Mouse (Mus musculus): ENCODE measurements around the gene Zic5.

Gene Zic5

DNA sequence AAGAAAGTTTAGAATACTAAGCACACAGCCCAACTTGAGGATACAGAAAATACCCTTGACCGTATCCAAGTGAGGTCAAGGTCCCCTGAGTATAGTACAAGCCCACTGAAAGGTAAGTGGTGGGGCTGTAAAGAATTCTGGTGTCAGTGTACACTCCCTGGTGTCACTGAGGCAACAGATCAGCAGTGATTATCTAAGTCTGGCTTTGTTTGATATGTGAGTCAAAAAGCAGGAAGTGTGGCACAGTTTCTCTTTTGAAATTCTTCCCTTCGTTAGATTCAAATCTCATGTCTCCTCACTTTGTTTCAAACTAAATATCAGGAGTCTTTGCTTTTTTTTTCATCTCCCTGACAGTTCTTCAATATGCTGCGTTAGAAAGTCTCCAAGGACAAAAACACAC lies 32.9 kb downstream of the Zic5 start:
- DNase-seq (ENCODE audit: low read depth, low spot score) = no peak

DNA sequence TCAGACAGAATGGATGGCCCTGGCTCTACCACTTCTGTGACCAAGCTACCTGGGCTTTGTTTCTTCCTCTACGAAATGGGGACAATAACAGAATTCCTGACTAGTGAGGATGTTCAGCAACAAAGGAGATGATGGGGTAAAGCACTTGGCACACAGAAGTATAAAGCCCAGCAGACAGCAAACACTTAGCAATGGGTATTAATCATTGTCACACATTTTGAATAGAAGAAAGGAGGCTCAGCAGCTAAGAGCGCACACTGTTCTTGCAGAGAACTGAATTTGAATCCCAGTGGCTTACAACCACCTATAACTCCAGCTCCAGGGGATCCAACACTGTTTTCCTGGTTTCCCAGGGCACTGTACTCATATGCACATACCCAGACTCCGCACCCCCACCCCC lies 37.8 kb downstream of the Zic5 start:
- DNase-seq (ENCODE audit: low read depth, low spot score) = no peak

DNA sequence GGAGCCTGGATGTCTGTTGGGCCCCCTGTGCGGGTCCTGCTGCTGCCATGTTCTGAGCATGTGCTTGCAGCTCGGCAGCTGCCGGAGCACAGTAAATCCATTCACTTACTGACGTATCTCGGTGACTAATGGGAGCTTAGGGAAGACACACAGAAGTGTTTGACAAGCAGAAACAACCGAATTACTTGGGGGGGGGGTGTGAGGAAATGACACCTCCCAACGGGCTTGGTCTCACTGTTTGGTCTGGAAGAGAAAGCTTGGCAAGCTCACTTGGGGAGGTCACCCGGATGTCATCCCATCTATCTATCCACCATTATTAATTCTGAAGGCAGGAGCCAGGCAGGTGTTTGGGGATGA lies 38.3 kb downstream of the Zic5 start:
- no peak for DNase-seq (ENCODE audit: low read depth, low spot score)

DNA sequence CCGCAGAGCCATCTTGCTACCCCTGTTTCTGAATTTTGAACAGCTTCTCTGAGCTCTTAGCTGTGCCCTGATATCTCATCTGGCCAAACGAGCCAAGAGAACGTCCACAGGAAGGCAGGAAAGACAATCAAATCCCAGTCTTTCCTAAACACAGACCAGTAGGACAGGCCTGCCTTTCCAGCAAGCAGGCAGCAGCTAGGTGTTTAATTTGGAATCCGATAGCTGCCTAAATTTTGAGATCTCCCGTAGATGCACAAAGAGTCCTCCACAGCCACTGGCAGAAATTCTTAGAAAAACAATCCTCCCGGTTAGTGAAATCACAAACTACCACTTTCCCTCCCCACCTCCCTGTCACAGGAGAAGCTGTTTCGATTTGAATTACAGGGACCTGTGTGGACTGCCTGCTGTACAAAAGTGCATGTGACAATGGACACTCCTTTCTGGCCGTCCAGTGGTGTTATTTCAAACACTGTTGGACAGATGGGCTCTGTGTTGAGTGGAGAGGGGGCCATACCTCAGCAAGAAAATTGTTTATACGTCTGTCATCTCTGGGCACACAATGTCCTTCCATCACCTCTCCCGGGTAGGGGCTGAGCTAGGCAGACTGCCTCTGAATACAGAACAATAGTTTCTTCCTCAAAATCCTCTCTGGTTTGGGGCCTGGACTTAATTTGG lies 38.8 kb downstream of the Zic5 start:
- DNase-seq (ENCODE audit: low read depth, low spot score) = no peak

DNA sequence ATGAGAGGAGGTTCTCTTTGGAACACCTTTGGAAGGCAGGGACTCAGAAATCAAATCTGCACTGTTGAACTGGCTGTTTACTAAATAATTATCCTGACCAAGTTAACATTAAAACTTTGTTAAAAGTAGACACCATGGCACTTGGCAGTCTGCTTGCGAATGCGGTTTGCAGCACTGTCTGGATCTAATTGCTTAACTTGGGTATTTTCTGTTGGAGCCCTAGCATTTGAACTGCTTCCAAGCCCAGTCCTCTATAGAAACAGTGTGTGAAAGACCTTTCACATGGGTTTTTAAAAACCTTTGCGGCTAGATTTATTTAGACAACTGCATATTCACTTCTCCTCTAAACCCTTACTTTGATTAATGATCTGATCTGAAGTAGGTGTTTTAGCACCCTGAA lies 41.0 kb downstream of the Zic5 start:
- no peak for DNase-seq (ENCODE audit: low read depth, low spot score)

DNA sequence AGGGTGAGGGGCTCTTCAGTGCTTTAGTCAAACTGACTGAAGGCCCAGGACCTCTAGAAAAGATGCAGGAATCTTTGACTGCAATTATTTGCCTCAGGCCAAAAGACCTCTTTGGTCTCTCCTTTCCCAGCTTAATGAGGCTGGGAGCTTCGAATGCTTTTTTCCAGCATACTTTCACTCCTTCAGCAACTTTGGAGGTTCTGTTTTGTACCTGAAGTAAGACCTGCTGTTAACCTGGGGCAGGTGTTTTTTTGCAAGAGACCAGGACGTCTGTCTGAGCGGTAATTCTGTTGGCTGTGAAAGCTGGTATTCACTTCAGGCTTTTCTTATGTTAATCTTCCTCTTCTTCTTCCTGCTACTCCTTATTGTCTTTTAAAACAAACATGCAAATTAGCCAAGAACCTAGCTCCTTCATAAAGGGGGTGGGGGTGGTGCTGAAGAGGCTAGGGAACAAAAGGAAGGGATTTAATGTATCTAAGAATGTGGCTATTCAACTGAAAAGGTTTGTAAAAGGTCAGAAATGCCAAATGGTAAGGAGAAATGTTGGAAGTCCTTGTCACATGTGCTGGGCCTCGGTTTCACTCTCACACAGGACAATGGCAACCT lies 49.2 kb downstream of the Zic5 start:
- no peak for DNase-seq (ENCODE audit: low read depth, low spot score)

DNA sequence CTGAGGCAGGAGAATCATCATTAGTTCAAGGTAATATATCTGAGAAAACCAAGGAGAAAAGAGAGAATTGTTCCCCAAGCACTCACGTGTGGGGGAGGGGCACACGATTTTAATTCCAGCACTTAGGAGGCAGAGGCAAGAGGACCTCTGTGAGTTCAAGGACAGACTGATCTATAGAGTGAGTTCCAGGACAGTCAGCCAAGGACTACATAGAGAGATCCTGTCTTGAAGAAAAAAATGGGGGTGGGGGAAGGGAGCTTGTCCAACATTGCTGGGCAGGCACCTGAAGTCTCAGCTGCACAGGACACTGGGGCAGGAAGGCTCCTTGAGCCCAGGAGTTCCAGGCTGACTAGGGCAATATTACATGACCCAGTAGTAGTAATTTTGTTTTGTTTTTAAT lies 50.7 kb downstream of the Zic5 start:
- DNase-seq (ENCODE audit: low read depth, low spot score) = no peak

DNA sequence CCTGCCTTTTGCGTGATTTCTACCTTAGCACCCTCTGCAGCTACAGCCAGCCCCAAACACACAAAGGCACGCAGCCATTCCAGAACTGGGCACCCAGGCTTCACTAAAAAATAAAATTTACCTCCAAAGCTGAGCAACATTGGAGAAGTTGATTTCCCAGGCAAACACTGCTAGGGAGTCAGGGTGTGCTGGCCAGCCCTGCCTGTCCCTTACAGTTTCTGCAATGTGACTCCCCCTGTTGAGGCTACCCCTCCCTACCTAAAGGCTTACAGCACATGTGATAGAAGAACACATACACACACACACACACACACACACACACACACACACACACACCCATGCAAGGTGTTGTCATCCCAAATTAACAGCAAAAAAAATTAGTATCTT lies 51.9 kb downstream of the Zic5 start:
- DNase-seq (ENCODE audit: low read depth, low spot score) = no peak

DNA sequence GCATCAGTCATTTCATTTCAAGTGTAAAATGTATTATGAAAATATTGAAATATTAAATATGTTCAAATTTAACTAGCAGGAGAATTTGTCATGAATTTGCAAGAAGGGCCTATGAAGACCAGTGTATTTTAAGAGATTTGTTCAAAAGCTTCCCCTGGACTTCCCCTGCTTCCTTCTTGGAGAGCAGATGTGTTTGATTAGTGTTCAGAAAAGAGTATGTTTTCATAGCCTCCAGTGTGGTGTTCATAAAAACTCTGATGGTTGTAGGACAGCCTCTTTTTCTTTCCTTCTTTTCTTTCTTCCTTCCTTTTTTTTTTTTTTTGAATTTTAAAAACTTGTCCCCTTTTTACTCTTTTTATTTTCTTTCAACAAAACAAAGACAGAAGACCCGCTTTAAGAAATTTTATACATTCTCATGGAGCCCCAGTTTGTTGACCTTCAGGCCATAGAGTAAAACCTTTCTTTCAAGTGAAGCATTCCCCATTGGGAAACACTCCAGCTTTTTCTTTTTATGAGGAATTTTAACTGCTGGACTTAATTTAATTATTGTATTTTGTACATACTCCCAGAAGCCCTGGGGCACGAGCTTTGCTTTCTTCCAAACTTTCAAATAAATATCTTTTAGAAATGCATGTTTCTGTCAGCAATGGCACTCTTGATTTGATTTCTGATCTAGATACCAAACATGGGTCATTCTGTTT lies 52.5 kb downstream of the Zic5 start:
- DNase-seq (ENCODE audit: low read depth, low spot score) = no peak
